Mouse (Mus musculus): ENCODE results near the gene Ptx4.

DNA sequence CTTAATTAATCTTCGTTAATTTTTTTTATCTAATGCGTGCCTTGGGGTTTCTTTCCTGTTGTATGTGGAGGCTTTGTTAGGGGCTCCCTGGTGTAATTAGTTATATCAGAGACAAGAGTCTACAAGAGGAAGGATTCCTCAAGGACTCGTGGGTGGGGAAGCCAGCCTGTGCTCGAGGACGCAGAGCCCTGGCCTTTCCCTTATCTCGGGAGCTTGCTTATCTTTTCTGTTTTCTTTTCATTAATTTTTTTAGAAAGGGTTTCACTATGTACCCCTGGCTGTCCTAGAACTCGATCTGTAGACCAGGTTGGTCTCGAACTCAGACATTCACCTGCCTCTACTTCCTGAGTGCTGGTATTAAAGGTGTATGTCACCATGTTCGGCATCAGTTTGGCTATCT lies 7.1 kb downstream of the Ptx4 start:
- TF ChIP-seq CTCF (IDR thresholded peaks at IDR 0.05; ENCODE audit: low read depth) (no peak), EP300 (IDR thresholded peaks at IDR 0.05; ENCODE audit: low read depth) (no peak)
